Mouse (Mus musculus): ENCODE data around the gene Slc7a11.

Gene Slc7a11

DNA sequence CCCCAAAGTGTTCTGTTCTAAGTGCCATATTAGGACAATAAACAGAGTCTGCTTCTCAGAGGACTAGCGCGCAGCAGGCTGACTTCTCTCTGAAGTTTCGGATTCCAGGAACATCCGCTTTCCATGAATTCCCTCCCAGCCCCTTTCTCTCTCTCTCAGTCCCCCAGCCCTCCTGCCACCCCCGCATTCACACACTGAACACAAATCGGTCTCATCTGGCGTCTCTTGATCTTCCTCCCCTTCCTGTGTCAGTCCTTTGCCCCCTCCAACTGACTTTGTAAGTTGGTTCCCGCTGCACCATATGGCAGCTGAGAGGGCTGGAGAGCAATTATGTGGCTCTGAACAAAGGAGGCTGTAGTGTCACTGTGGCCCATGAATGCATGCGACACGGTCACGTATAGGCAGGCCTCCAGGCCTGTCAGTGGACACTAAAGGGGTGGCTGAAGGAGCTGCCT lies 577.3 kb downstream of the Slc7a11 start:
- no peak for DNase-seq (ENCODE audit: low spot score)

DNA sequence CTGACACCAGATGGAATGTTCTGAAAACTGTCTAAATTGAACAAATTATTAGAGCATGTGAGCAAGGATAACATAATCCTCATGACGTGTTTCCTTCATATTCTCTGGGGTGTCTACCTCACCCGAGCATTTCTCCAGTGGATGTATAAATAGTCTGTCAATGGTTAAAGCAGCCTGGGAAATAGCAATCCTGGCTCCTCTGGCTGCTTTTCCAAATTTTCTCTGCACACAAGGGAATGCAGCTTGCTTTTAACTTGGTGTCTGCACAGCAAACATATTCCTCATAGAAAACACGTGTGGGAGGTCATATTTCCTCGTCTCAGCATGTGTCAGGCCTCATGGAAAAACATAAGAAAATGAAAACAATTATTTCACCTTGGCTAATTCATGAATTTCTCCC lies 586.6 kb downstream of the Slc7a11 start:
- DNase-seq (ENCODE audit: low spot score) = no peak

GRCm38 (mm10) chr3:49854277-49854676 lies 589.1 kb downstream of the Slc7a11 start:
- no peak for DNase-seq (ENCODE audit: low spot score)

DNA sequence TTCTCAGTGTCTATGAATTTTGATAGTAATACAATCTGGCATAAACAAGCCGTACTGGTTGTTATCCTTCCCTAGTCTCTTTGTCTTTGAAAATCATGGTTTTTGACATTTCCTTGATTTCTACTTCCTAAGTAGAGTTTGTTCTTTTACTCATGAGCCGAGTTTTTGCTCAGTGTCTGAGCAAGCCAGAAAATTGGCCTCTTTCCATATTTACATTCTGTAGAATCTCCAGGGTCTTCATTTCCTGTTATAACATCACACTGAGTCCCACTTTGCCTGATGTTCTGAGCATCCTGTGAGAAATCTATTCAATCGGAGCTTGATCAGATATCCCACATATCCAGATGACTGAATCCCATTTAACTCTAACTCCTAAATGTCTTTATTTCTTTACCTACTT lies 600.4 kb downstream of the Slc7a11 start:
- DNase-seq (ENCODE audit: low spot score) = no peak

All from ovary, postnatal 36 days (tissue).